Mouse (Mus musculus): ENCODE results near the gene Grhl1. TPM values are rescaled to one million over a fixed set of nuclear protein-coding genes. Genes with fewer than 3 reads are reported as not detected.

The Grhl1 gene
- polyA plus RNA-seq, 1 experiment from 2014 or later, result 0.87 TPM

DNA sequence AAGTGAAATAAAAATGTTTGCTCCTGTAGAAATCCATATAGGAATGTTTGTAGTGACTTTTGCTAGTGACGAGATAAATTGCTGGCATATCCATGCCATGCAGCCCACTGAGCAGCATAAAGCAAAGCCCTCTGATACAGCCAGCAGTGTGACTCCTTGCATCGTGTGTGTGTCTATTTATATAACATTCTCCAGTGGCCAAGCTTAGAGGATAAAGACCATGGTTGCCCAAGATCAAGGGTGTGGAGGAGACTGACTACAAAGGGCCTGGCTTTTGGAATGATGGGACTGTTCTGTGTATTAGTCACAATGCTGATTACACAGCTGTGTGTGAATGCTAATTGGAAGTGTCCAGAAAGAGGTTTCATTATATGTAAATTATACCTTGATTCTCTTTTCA lies 19.6 kb upstream of the Grhl1 start:
- H3K9me3 ChIP-seq (ENCODE audit: control insufficient read depth, low read length), result no peaks in the 10 kb centered on the region
- no peak overlapping the region for H3K9ac ChIP-seq (ENCODE audit: low read length)
- H3K36me3 ChIP-seq (ENCODE audit: control insufficient read depth, insufficient read depth, low read length), result no peaks in the 10 kb centered on the region; the same call in 1 of the 2 replicates

DNA sequence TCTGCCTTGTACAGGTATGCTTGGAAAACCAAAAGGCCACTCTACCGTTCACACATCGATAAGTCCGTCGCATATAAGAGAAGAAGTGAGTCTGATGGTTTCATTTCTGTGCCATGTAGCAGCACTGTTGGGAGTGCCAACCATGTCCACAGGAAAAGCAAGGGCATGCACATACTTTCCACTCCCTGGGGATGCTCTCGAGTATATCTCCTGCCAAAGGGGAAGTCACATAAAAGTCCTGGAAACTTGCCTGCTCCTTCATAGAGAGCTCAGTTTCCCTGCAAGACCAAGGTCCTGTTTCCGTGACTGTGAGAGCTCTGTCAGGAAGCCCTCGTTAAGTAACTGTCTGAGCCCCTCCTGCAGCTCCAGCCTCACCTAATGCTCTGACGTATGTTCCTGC lies 16.1 kb upstream of the Grhl1 start:
- 79% methylated on average over 8 of the region's 8 CpGs for WGBS
- no peaks in the 10 kb centered on the region for H3K27me3 ChIP-seq (replicated peaks; ENCODE audit: control insufficient read depth, insufficient read depth, low read length)
- no peak overlapping the region for H3K4me3 ChIP-seq (ENCODE audit: low read depth, low read length)
- ATAC-seq (replicated peaks; ENCODE audit: low FRiP score, low TSS enrichment, low read depth), result no peak
- no peak for DNase-seq (ENCODE audit: low spot score)
- H3K9ac ChIP-seq (ENCODE audit: low read length), result no peak overlapping the region
- no peak overlapping the region for H3K27ac ChIP-seq (ENCODE audit: low read depth)
- no peak overlapping the region for H3K4me2 ChIP-seq (ENCODE audit: low read length)
- peaks cover 5% of the 10 kb centered on the region; the same call in 1 of the 2 replicates for H3K36me3 ChIP-seq (ENCODE audit: control insufficient read depth, insufficient read depth, low read length)
- H3K4me1 ChIP-seq (replicated peaks; ENCODE audit: control insufficient read depth, insufficient read depth, low read length), result no peaks in the 10 kb centered on the region
- no peaks in the 10 kb centered on the region for H3K9me3 ChIP-seq (ENCODE audit: control insufficient read depth, low read length)

More for the DNA sequence above, 19.6 kb upstream of the Grhl1 start:
- 79% methylated on average over 2 of the region's 2 CpGs for WGBS
- Histone ChIP-seq H3K4me2 (ENCODE audit: low read length) (no peak overlapping the region), H3K4me3 (ENCODE audit: low read depth, low read length) (no peak overlapping the region), H3K4me1 (replicated peaks; ENCODE audit: control insufficient read depth, insufficient read depth, low read length) (no peaks in the 10 kb centered on the region), H3K27me3 (replicated peaks; ENCODE audit: control insufficient read depth, insufficient read depth, low read length) (no peaks in the 10 kb centered on the region), H3K27ac (ENCODE audit: low read depth) (no peak overlapping the region)
- ATAC-seq (replicated peaks; ENCODE audit: low FRiP score, low TSS enrichment, low read depth) (no peak), DNase-seq (ENCODE audit: low spot score) (no peak)

DNA sequence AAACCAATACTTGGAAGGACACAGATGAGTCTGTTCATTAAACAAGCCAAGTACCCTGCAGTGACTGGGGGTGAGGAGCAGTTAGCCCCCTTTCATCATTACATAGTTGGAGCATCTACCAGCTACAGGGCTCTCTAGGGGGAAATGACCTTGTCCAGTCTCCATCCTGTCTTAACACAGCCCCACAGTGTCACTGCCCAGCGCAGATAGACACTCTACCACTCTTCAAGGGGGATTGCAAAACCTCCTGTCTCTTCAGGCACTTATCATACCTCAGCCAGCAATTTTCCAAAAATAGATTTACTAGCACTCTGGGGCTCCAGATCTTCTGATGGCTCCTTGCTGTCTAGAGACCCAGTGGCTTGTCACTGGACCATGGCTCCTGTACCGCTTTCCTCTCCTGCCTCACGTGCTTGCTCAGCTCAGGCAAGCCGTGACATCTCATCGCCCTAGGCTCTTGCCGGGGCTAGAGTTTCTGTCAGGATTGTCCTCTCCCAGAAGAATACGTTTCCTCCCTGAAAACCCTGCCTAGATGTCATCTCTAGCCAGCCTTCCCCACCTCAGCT lies 8.6 kb upstream of the Grhl1 start:
- H3K4me2 ChIP-seq (ENCODE audit: low read length), result no peak overlapping the region
- no peaks in the 10 kb centered on the region for H3K27me3 ChIP-seq (replicated peaks; ENCODE audit: control insufficient read depth, insufficient read depth, low read length)
- no peak overlapping the region for H3K27ac ChIP-seq (ENCODE audit: low read depth)
- WGBS, result 83% methylated on average over 7 of the region's 7 CpGs
- no peaks in the 10 kb centered on the region for H3K9me3 ChIP-seq (ENCODE audit: control insufficient read depth, low read length)
- no peaks in the 10 kb centered on the region for H3K4me1 ChIP-seq (replicated peaks; ENCODE audit: control insufficient read depth, insufficient read depth, low read length)
- no peak overlapping the region for H3K9ac ChIP-seq (ENCODE audit: low read length)
- ATAC-seq (replicated peaks; ENCODE audit: low FRiP score, low TSS enrichment, low read depth), result no peak
- H3K36me3 ChIP-seq (ENCODE audit: control insufficient read depth, insufficient read depth, low read length), result peaks cover under 1% of the 10 kb centered on the region; the same call in 1 of the 2 replicates
- DNase-seq (ENCODE audit: low spot score), result no peak
- H3K4me3 ChIP-seq (ENCODE audit: low read depth, low read length), result no peak overlapping the region

DNA sequence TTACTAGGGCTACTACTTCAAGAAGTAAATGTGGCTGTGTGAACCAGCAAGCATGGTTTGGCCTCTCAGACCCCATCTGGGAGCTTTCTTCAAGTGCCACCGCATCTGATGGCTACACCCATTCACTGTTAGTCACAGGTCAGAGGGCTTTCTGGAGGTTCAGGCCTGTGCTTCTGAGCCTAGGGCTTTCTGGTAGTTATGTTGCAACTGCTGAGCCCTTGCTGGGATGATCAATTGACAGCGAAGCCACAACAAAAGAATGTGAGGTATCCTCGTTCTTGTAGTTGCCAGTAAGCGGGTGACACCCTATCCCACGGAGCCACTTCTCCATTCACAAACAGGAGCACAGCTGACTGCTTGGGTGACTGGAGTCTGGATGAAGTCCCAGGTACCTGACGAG lies 6.8 kb upstream of the Grhl1 start:
- Histone ChIP-seq H3K36me3 (ENCODE audit: control insufficient read depth, insufficient read depth, low read length) (no peaks in the 10 kb centered on the region), H3K27me3 (replicated peaks; ENCODE audit: control insufficient read depth, insufficient read depth, low read length) (peaks cover 2% of the 10 kb centered on the region; the same call in 1 of the 2 replicates), H3K4me1 (replicated peaks; ENCODE audit: control insufficient read depth, insufficient read depth, low read length) (no peaks in the 10 kb centered on the region), H3K9me3 (ENCODE audit: control insufficient read depth, low read length) (no peaks in the 10 kb centered on the region), H3K9ac (ENCODE audit: low read length) (no peak overlapping the region), H3K4me2 (ENCODE audit: low read length) (no peak overlapping the region), H3K27ac (ENCODE audit: low read depth) (no peak overlapping the region), H3K4me3 (ENCODE audit: low read depth, low read length) (no peak overlapping the region)
- ATAC-seq (replicated peaks; ENCODE audit: low FRiP score, low TSS enrichment, low read depth) (no peak), DNase-seq (ENCODE audit: low spot score) (no peak)
- 74% methylated on average over 6 of the region's 6 CpGs for WGBS

DNA sequence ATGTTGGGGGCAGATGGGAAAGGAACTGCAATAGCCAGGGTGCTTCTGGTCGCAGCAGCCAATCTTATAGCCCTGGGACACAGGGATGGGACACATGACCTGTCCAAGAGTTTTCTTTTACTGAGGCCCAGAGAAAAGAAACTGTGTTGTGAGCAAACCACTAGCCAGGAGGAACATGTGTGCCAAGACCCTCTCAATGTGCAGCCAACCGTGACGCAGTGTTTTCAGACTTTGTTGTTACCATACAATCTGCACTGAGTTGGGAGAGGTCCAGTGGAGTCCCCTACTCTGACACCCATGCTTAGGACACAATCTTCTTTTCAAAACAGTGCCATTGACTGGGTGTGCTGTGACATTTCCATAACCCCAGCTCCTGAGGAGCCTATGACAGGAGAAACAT lies 4.5 kb upstream of the Grhl1 start:
- Histone ChIP-seq H3K36me3 (ENCODE audit: control insufficient read depth, insufficient read depth, low read length) (no peaks in the 10 kb centered on the region), H3K27me3 (replicated peaks; ENCODE audit: control insufficient read depth, insufficient read depth, low read length) (peaks cover 18% of the 10 kb centered on the region), H3K9ac (ENCODE audit: low read length) (no peak overlapping the region), H3K4me1 (replicated peaks; ENCODE audit: control insufficient read depth, insufficient read depth, low read length) (0 out of 2 replicates have a peak, but pooled peaks cover 4% of the 10 kb centered on the region), H3K4me2 (ENCODE audit: low read length) (no peak overlapping the region), H3K4me3 (ENCODE audit: low read depth, low read length) (no peak overlapping the region), H3K27ac (ENCODE audit: low read depth) (no peak overlapping the region), H3K9me3 (ENCODE audit: control insufficient read depth, low read length) (no peaks in the 10 kb centered on the region)
- 95% methylated on average over 3 of the region's 3 CpGs for WGBS
- DNase-seq (ENCODE audit: low spot score), result no peak
- no peak for ATAC-seq (replicated peaks; ENCODE audit: low FRiP score, low TSS enrichment, low read depth)

- peak; percentile 58 for ATAC-seq (replicated peaks; ENCODE audit: low FRiP score, low TSS enrichment, low read depth)
- H3K27ac ChIP-seq (ENCODE audit: low read depth), result no peak overlapping the region
- H3K9me3 ChIP-seq (ENCODE audit: control insufficient read depth, low read length), result no peaks in the 10 kb centered on the region
- peak overlapping the region; percentile 27 for H3K9ac ChIP-seq (ENCODE audit: low read length)
- H3K27me3 ChIP-seq (replicated peaks; ENCODE audit: control insufficient read depth, insufficient read depth, low read length), result peaks cover 27% of the 10 kb centered on the region
- H3K4me2 ChIP-seq (ENCODE audit: low read length), result peak overlapping the region; percentile 78
- DNase-seq (ENCODE audit: low spot score), result peak; percentile 72
- H3K4me3 ChIP-seq (ENCODE audit: low read depth, low read length), result peak overlapping the region; percentile 56
- H3K4me1 ChIP-seq (replicated peaks; ENCODE audit: control insufficient read depth, insufficient read depth, low read length), result peaks cover 7% of the 10 kb centered on the region; the same call in 1 of the 2 replicates
- H3K36me3 ChIP-seq (ENCODE audit: control insufficient read depth, insufficient read depth, low read length), result no peaks in the 10 kb centered on the region
- WGBS, result 4% methylated on average over 45 of the region's 48 CpGs
These were observed 565 bp downstream of the Grhl1 start for GRCm38 (mm10) chr12:24572421-24573274.

- Histone ChIP-seq H3K4me1 (replicated peaks; ENCODE audit: control insufficient read depth, insufficient read depth, low read length) (peaks cover 7% of the 10 kb centered on the region; the same call in 1 of the 2 replicates), H3K27me3 (replicated peaks; ENCODE audit: control insufficient read depth, insufficient read depth, low read length) (peaks cover 27% of the 10 kb centered on the region), H3K9me3 (ENCODE audit: control insufficient read depth, low read length) (no peaks in the 10 kb centered on the region), H3K36me3 (ENCODE audit: control insufficient read depth, insufficient read depth, low read length) (no peaks in the 10 kb centered on the region), H3K4me2 (ENCODE audit: low read length) (peak overlapping the region; percentile 78), H3K9ac (ENCODE audit: low read length) (no peak overlapping the region), H3K27ac (ENCODE audit: low read depth) (no peak overlapping the region), H3K4me3 (ENCODE audit: low read depth, low read length) (peak overlapping the region; percentile 56)
- ATAC-seq (replicated peaks; ENCODE audit: low FRiP score, low TSS enrichment, low read depth), result no peak
- WGBS, result 46% methylated on average over 3 of the region's 3 CpGs
- no peak for DNase-seq (ENCODE audit: low spot score)
These were observed 1.1 kb downstream of the Grhl1 start for GRCm38 (mm10) chr12:24573275-24573580.

DNA sequence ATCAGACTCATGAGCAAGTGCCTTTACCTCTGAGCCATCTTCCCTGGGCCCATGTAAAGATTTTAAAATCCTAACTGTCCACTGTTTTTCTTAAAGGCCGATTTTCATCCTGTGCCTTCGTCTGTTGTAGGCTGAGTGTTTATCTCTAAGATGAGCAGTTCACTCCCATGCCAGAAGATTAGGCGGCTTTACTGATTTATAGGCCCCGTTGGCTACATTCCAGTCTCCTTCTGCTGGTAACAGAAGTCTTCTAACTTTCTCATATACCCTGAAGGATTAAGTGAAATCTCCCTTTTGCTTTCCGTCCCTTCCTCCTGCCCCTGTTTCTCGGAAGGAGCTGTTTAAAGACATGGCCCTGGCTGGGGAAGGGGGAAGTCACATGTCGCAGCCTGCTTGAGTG lies 2.8 kb downstream of the Grhl1 start:
- H3K27me3 ChIP-seq (replicated peaks; ENCODE audit: control insufficient read depth, insufficient read depth, low read length), result peaks cover 27% of the 10 kb centered on the region
- DNase-seq (ENCODE audit: low spot score) (no peak), ATAC-seq (replicated peaks; ENCODE audit: low FRiP score, low TSS enrichment, low read depth) (no peak)
- H3K4me2 ChIP-seq (ENCODE audit: low read length), result peak overlapping the region; percentile 25
- H3K4me3 ChIP-seq (ENCODE audit: low read depth, low read length), result no peak overlapping the region
- 11% methylated on average over 7 of the region's 7 CpGs for WGBS
- H3K9me3 ChIP-seq (ENCODE audit: control insufficient read depth, low read length), result no peaks in the 10 kb centered on the region
- peaks cover 7% of the 10 kb centered on the region; the same call in 1 of the 2 replicates for H3K4me1 ChIP-seq (replicated peaks; ENCODE audit: control insufficient read depth, insufficient read depth, low read length)
- no peaks in the 10 kb centered on the region for H3K36me3 ChIP-seq (ENCODE audit: control insufficient read depth, insufficient read depth, low read length)
- H3K9ac ChIP-seq (ENCODE audit: low read length), result no peak overlapping the region
- peak overlapping the region; percentile 33; the same call in 1 of the 2 replicates for H3K27ac ChIP-seq (ENCODE audit: low read depth)

Measured in intestine, embryonic 14.5 days (tissue).